Mouse (Mus musculus) E14TG2a.4 (cell line): ENCODE results near the gene H2-Oa.
A peak's percentile ranks its signal among the peaks of the same experiment; 100 is the strongest.

ENCODE experiments used
- H3K27me3 ChIP-seq: 2 replicates; pipeline ENCODE4 v1.6.1; 2014; ENCODE audit warnings: low read length, control low read depth; ENCODE audit not compliant: insufficient read depth
- H3K36me3 ChIP-seq: 2 replicates; pipeline ENCODE4 v1.6.1; 2014; ENCODE audit warnings: low read length, control low read depth; ENCODE audit not compliant: insufficient read depth
- H3K4me1 ChIP-seq: replicated peaks from 2 replicates; pipeline ENCODE4 v1.6.1; 2014; ENCODE audit warnings: low read depth, low read length, control low read depth
- H3K4me3 ChIP-seq: replicated peaks from 2 replicates; pipeline ENCODE4 v1.5.1; 2014; ENCODE audit warnings: mild to moderate bottlenecking, low read length
- H3K9me3 ChIP-seq: 2 replicates; pipeline ENCODE4 v1.6.1; 2014; ENCODE audit warnings: low read length, control low read depth
- CTCF ChIP-seq: conservative IDR thresholded peaks from 2 replicates; pipeline ENCODE4 v1.5.1; 2014; ENCODE audit warnings: low read length
- NANOG ChIP-seq: IDR thresholded peaks from 2 replicates; pipeline ENCODE4 v1.6.1; 2014; ENCODE audit warnings: borderline replicate concordance, low read length, mixed read lengths
- POU5F1 ChIP-seq: IDR thresholded peaks from 2 replicates; pipeline ENCODE4 v1.6.1; 2014; ENCODE audit warnings: low read length, borderline replicate concordance

H2-Oa gene

GRCm38 (mm10) chr17:34079002-34079401 is 13.1 kb upstream of the H2-Oa start:
- no peak for TF ChIP-seq NANOG
- no peak for TF ChIP-seq CTCF
- TF ChIP-seq POU5F1: no peak
- H3K36me3 ChIP-seq: no peaks in the 10 kb centered on the region
- peaks cover 26% of the 10 kb centered on the region for H3K27me3 ChIP-seq
- no peak overlapping the region for H3K4me3 ChIP-seq
- peaks cover 49% of the 10 kb centered on the region for H3K4me1 ChIP-seq
- H3K9me3 ChIP-seq: no peaks in the 10 kb centered on the region

DNA sequence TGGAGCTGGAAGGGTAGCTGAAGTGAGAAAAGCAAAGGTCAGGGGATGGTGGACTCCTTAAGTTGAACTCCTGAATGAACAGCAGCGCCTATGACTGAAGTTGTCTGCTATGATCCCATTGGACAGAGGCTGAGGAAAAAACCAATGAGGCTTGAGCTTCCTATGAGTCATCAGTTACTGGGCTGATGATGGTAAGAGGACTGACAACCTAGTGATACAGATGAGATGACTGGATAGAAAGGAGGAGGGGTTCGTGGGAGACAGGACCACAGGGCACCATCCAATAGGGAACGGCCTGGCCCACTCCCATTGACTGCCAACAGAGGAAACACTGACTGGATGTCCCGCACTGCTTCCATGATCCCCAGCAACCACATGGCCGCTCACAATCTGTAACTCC is 12.5 kb upstream of the H2-Oa start:
- no peaks in the 10 kb centered on the region for H3K36me3 ChIP-seq
- TF ChIP-seq NANOG (no peak), POU5F1 (no peak), CTCF (no peak)
- H3K4me3 ChIP-seq: no peak overlapping the region
- H3K4me1 ChIP-seq: peaks cover 55% of the 10 kb centered on the region
- peaks cover 26% of the 10 kb centered on the region for H3K27me3 ChIP-seq
- no peaks in the 10 kb centered on the region for H3K9me3 ChIP-seq

DNA sequence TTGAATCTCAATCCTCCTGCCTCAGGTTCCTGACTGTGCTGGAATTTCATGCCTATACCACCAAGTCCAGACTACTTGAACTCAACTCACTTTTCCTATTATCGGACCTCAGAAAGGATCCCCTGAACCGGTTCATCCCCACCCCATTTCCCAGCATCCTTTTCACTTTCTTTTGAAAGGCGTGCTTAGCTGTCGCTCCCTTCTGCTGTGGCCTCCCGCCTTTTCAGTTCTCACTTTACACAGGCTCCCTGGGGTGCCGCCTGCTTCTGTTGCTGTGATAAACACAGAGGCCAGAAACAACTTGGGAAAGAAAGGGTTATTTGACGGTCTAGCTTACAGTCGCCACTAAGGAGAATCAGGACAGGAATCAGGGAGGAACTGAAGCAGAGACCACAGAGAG is 9.0 kb upstream of the H2-Oa start:
- TF ChIP-seq NANOG (no peak), CTCF (no peak)
- no peaks in the 10 kb centered on the region for H3K36me3 ChIP-seq
- peaks cover 21% of the 10 kb centered on the region for H3K27me3 ChIP-seq
- H3K4me3 ChIP-seq: peak overlapping the region; percentile 45
- H3K4me1 ChIP-seq: peaks cover 68% of the 10 kb centered on the region
- H3K9me3 ChIP-seq: no peaks in the 10 kb centered on the region

DNA sequence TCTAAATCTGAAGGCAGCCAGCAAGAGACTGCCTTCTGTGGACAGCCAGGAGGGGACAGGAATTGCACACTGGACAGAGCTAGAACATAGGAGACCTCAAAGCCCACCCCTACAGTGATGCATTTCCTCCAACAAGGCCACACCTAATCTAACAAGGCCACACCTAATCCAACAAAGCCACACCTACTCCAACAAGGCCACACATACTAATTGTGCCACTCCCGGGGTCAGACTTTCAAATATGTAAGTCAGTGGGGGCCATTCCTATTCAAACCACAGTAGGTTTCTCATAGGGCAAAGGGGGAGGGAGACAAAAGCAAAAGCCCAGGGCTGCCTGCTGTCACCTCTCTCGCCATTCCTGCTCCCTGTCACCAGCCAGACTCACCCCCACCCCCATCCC is 4.8 kb upstream of the H2-Oa start:
- H3K9me3 ChIP-seq: no peaks in the 10 kb centered on the region
- H3K4me1 ChIP-seq: peaks cover 70% of the 10 kb centered on the region
- no peaks in the 10 kb centered on the region for H3K36me3 ChIP-seq
- peaks cover 21% of the 10 kb centered on the region for H3K27me3 ChIP-seq
- TF ChIP-seq POU5F1: no peak
- no peak for TF ChIP-seq NANOG
- TF ChIP-seq CTCF: no peak
- H3K4me3 ChIP-seq: no peak overlapping the region

GRCm38 (mm10) chr17:34088124-34088523 is 4.0 kb upstream of the H2-Oa start:
- Histone ChIP-seq H3K4me3 (no peak overlapping the region), H3K36me3 (no peaks in the 10 kb centered on the region), H3K27me3 (peaks cover 21% of the 10 kb centered on the region), H3K9me3 (no peaks in the 10 kb centered on the region), H3K4me1 (peaks cover 70% of the 10 kb centered on the region)
- TF ChIP-seq CTCF: no peak
- TF ChIP-seq POU5F1: no peak
- TF ChIP-seq NANOG: no peak

DNA sequence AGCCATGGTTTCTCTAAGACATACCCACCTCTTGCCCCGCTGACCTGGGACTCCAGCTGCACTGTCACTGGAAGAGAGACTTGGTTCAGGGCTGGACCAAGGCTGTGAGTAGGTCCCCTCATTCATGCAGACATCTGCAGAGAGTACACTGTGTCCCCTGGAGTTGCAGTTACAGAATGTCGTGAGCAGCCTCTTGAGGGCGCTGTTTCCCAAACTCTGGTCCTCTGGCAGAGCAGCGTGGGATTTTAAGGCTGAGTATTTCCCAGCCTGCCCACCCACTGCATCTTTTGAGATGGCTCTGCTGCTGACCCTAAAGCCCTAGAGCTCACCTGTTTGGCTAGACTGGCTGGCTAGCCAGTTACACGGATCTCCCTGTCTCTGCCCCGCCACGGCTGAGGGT is 1.2 kb upstream of the H2-Oa start:
- H3K4me1 ChIP-seq: peaks cover 52% of the 10 kb centered on the region
- peak overlapping the region; percentile 32; the same call in 1 of the 2 replicates for H3K4me3 ChIP-seq
- TF ChIP-seq CTCF (peak; percentile 65), POU5F1 (no peak)
- H3K9me3 ChIP-seq: peaks cover 13% of the 10 kb centered on the region
- H3K27me3 ChIP-seq: peaks cover 12% of the 10 kb centered on the region
- H3K36me3 ChIP-seq: no peaks in the 10 kb centered on the region

DNA sequence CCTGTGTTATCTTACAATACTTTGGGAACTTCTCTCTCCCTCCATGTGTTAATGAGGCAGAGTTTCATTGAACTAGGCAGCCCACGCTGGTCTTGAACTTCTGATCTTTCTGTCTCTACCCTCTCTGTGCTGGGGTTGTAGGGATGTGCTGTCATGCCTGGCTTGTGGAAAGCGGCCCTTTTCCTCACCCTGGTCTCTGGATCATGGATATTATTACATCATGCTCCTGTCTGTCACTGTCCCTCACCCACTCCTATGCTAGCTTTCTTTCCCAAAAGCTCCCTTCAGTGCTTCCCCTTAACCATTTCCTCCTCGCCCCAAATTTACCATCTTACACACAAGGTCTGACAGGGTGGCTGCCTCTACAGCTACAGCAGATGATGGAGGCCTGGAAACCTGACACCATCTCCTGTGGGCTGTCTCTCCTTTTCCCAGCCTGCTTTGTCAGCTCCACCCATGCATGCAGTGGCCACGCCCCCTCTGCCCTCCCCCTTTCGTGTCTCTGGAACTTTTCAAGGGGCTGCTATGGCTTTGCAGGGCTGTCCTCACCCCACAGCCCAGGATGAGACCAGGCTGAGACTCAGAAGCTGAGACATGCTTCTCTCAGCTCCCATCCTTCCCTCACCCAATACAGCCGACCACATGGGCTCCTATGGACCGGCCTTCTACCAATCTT is 1.2 kb downstream of the H2-Oa start:
- TF ChIP-seq CTCF: no peak
- TF ChIP-seq POU5F1: no peak
- no peak for TF ChIP-seq NANOG
- H3K36me3 ChIP-seq: no peaks in the 10 kb centered on the region
- H3K9me3 ChIP-seq: peaks cover 13% of the 10 kb centered on the region
- H3K27me3 ChIP-seq: peaks cover 7% of the 10 kb centered on the region; the same call in 1 of the 2 replicates
- peaks cover 41% of the 10 kb centered on the region for H3K4me1 ChIP-seq
- 0 out of 2 replicates have a peak overlapping the region, but pooled peaks have one; percentile 10 for H3K4me3 ChIP-seq

DNA sequence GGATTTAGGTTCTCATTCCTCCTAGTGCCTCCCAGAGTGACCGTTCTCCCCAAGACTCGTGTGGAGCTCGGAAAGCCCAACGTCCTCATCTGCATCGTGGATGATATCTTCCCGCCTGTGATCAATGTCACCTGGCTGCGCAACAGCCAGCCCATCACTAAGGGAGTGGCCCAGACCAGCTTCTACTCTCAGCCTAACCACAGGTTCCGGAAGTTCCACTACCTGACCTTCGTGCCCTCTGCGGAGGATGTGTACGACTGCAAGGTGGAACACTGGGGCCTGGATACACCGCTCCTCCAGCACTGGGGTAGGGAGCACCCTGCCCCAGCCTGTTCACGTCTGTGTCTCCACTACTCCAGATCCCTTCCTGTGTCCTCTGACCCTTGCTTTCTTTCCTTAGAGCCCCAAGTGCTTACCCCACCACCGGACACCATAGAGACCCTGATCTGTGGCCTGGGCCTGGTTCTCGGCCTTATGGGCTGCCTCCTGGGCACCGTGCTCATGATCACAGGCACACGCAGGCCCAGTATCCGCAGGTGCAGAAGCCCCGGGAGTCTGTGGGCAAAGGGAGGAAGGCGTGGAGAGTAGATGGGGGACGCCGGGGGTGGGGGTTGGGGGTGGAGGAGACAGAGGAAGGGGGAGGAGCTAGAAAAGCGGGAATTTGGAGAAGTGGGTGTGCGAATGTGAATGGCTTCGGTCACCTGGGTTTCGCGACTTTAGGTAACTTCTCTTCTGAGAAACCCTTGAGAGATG is 2.3 kb downstream of the H2-Oa start:
- Histone ChIP-seq H3K4me1 (peaks cover 48% of the 10 kb centered on the region), H3K4me3 (no peak overlapping the region), H3K27me3 (peaks cover 7% of the 10 kb centered on the region; the same call in 1 of the 2 replicates), H3K36me3 (no peaks in the 10 kb centered on the region), H3K9me3 (peaks cover 13% of the 10 kb centered on the region)
- TF ChIP-seq POU5F1: no peak
- no peak for TF ChIP-seq NANOG
- TF ChIP-seq CTCF: no peak

DNA sequence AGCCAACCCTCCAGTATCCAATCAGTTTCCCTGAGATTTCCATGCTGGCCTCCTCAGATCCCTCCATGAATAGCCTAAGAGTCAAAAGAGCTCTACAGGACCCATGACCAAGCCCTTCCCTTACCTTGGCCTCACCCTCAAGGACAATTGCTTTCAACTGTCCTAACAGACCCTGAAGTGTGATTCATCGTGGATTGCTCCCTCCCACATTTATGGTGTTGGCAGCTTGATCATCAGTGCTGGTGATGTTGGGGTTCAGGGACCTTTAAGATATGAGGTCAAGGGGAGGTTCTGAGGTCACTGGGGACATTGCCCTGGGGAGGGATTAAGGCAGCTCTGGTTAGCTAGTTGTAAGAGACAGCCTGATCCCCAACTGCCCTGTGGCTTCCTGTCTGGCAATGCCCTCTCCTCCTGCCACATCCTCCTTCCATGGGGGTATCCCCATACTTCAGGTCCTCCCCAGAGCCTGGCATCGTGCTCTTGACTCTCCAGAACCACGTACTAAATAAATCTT is 4.4 kb downstream of the H2-Oa start:
- H3K27me3 ChIP-seq: peaks cover 24% of the 10 kb centered on the region
- no peak overlapping the region for H3K4me3 ChIP-seq
- no peaks in the 10 kb centered on the region for H3K36me3 ChIP-seq
- TF ChIP-seq CTCF (no peak), POU5F1 (no peak), NANOG (no peak)
- H3K9me3 ChIP-seq: peaks cover 13% of the 10 kb centered on the region
- peaks cover 43% of the 10 kb centered on the region for H3K4me1 ChIP-seq
